Mouse (Mus musculus) cerebellum, postnatal 25 days (tissue): ENCODE results near the gene Brat1.

ENCODE experiments used
- DNase-seq, 2 experiments: peaks; one replicate each; pipeline ENCODE4 v3.0.0; 2021; ENCODE audit warnings: mixed read lengths in 2 of 2

Gene Brat1

DNA sequence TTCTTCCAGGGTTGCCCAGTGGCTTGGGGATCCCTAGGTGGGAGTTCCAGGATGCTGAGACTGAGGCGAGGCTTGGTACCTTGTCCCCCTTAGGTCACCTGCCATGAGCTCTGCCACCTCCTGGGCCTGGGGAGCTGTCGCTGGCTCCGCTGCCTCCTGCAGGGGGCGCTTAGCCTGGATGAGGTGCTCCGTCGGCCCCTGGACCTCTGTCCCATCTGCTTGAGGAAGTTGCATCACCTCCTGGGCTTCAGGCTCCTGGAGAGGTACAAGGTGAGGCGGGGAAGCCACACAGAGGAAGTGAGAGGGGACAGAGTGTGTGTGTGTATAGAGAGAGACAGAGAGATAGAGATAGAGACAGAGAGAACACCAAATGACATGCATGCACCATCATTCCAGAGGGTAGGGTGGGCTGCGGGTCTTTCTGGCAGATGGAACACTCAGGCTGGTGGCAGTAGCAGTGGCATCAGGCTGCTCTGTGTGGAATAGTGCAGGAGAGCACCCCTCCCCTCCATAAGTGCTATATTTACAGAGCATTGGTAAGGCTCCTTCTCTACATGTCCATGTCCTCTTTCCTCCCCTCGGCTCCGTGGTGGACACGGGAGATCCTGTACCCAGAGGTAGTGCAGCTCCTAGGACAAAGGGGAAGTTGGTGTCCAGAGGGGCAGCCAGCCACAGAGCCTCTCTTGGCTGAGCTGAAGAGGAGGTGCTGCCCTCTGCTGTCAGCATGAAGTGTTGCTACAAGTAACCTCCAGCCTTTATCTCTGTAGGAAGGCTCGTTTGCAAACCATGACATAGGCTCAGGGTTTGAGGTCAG lies 44.5 kb downstream of the Brat1 start:
- DNase-seq, result peak; percentile 83 to 87

DNA sequence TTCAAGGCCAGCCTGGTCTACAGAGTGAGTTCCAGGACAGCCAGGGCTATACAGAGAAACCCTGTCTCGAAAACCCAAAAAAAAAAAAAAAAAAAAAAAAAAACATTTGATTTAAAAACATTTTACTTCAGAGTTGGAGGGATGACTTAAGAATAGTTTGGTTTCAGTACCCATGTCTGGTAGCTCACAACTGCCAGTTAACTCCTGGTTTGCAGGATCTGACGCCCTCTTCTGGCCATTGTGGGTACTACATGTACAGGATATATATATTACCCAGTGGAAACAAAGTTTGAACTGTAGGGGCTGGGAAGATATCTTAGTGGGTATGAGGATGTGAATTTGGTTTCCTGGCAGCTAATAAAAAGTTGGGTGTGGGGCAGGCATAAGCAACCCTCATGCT lies 46.1 kb downstream of the Brat1 start:
- DNase-seq, result peak in 1 of 2 experiments; percentile 56

DNA sequence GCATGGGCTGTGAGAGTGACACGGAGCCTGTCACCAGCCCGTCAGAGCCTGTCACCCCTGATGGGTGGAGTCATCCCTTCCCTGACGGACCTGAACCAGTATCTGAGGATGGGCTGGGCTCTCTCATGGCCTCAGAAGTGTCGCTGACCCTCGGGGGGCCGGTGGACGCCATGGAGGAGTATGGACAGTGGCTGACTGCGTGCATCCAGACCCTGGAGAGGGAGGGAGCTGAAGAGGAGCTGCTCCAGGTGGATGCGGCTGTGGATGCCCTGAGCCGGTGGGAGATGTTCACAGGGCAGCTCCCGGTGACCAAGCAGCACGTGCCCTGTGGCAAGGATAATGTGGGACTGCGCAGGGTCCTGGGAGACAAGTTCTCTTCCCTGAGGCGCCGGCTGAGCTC lies 47.2 kb downstream of the Brat1 start:
- DNase-seq, result no peak

DNA sequence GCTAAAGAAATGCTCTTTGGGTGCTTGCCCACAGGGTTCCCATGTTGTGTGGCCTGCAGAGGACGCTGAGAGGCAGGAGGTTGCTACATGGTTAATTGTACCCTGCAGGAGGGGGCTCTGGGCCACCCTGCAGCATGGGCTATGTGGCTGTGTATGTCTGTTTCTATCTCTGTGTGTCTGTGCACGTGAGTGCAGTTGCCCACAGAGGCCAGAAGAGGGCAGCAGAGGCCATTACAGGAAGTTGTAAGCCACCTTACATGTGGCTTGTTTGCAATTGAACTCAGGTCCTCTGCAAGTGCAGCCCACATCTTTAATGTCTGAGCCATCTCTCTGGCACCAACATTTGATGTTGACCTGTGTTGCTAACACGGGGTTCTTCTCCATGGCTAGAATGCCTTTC lies 47.8 kb downstream of the Brat1 start:
- DNase-seq, result no peak

DNA sequence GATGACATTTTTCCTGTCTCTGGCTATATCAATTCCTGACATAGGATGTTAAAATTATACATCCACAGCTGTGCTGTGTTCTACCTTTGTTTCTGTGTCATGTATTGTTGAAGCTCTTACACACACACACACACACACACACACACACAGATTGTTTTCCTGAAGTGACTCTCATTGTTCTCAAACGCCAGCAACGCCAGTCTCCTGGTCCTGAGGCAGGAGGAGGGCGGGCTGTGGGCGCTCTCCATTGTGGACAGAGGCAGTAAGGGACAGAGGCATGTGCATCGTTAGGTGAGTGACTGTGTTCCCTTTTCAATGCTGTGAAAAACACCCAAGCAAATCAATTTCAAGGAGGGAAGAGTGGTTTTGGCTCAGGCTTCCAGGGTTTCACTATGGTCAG lies 48.4 kb downstream of the Brat1 start:
- DNase-seq, result no peak

DNA sequence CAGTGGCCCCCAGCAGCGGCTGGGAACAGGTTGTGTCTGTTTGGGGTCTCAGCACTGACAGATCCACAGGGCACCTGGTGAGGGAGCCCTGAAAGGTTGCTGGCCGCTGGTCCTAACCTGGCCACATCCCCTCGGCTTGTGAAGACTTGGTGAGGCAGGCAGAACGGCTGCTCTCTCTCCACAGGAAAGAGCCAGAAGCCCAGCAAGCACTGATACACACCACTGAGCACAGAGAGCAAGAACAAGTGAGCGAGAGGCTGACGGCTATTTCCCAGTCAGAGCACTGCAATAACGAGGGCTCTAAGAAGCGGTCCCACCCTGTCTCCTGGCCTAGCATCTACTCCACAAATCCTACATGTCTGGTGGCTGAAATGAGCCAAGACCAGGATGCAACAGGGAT lies 54.1 kb downstream of the Brat1 start:
- no peak for DNase-seq

DNA sequence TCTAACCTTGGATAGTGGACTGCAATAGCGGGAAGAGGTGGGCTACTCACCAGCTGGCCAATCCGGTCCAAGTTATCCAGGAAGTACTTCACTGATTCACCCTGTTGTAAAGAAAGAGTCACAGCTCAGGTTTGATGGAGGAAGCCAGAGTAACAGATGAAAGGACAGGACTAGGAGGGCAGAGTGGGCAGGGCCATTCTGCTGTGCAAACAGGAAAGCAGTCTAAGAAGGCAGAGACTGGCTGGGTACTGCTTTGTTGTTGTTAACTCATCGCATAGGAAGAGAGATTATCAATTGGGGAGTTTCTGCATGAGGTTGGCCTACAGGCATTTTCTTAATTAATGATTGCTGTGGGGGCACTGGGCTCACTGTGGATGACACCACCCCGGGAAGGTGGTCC lies 57.7 kb downstream of the Brat1 start:
- no peak for DNase-seq

DNA sequence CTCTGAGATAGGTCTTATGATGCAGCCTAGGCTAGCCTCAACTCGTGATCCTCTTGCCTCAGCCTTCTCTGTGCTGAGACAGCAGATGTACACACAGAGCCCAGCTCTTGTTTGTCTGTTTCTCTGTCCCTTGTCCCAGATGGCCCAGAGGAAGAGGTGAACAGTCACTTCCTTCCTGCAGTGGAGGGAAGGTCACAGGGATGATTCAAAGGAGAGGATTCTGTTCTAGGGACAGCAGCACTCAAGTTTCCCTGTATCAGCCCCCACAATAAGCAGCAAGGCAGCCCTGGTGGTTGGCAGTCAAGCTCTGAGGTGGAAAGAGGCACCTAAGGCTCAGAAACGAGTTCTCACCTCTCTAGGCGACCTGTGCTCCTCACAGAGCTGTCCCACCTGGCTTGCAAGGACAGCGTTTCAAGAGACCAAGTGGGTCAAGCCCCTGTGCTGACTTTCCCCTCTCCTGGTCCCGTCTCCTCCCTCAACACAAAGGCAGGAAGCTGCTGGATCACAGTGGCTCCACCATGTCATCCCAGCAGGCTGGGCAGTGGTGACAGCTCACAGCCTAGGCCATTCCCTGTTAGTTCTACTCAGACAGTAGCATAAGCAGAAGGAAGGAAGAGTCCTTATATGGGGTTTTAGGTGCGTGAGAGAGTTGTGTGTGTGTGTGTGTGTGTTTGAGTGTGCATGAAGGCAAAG lies 60.3 kb downstream of the Brat1 start:
- DNase-seq, result no peak

DNA sequence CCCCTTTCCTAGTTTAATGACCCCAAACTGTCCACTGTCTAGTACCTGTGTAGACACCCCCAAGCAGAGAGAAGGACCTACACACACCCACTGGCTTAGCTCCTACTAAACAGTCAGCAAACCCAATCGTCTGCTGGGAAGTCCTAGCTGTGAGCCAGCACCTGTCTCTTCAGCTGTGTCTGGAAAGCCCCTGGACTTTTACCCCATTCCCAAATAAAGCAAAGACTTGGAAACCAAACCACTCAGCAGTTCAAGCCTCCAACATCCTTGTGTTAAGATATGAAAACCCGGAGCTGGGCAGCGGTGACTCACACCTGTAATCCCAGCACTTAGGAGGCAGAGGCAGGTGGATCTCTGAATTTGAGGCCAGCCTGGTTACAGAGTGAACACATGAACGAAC lies 61.8 kb downstream of the Brat1 start:
- no peak for DNase-seq

DNA sequence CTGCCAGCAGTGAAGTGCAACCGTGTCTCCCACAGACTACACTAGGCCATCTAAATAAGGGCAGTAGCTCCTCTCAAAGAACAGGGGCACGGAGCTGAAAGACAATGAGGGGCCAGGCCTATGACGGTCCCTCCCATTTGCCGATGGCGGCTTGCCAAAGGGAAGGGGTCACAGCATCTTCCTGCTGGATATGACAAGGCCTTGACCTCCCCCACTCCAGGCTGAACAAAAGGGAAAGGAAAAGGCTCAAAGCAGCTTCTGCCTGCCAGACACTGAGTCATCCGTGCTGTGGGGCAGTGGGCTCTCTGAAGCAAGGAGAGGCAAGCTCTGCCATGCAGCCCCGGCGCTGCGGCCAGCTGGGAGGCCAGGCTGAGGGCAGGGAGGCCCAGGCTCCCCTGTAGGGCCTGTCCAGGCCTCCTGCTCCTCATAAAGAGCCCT lies 62.9 kb downstream of the Brat1 start:
- DNase-seq, result peak; percentile 51 to 61

DNA sequence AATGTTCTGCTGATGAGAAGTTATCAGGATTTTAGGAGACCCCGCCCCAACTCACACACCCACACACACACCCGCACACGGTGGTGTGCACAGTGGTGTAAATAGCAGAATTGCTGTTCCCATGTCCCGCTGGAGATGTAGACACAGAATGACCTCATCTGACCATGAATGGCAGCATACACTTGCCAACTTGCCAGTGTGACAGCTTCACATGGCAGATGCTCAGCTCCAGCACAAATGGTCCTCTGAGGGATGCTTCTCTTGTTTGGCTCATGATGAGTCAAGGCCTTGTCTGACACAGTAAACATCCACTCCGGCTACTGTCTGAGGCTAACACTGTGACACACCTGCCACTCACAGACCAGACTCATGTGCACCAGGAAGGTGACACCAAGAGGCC lies 63.5 kb downstream of the Brat1 start:
- peak; percentile 67 to 73 for DNase-seq
